Mouse (Mus musculus) urinary bladder, postnatal 36 days (tissue): ENCODE measurements around the gene Rbm7.
A peak's percentile ranks its signal among the peaks of the same experiment; 100 is the strongest.
"Not testable (repeated sequence)": the region's sequence is repeated elsewhere in the genome, so short reads cannot be mapped to it uniquely, and the experiment has no call there.

ENCODE experiments used
- DNase-seq, 2 experiments: peaks; one replicate each; pipeline ENCODE4 v3.0.0; 2022; ENCODE audit warnings: low spot score in 2 of 2, mixed read lengths in 1 of 2

Gene Rbm7

DNA sequence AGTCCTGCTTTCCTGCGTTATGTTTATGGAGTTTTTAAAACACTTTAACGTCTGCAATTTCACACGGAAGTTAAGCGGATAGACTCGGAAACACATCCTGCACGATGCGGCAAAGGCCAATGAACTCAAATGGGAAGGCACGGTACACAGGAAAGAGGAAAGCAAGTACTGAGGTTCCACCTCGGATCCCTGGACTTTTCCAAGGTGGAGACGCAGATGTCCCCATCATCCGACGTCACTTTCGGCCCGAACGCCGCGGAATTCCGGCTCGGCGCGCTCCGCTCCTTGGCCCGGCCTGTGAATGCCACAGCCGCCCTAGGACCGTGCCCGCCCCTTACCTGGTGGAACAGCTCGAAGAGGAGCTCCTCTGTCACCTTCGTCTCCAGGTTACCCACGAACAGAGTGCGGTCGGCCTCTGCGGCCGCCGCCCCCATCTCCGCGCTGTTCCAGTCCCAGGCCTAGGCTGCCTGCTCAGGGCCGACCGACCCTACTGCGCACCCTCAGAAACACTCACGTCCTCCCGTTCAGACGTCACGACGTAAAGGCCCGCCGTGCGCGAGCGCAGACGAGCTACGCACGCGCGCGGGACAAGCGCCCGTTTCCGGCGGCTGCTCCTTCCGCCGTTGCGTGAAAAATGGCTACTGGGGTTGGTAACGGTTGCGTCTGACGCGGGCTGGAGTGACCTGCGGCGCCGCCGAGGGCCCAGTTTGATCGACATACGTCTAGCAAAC lies at the start of gene Rbm7, which contains the start of gene Gm5617:
Gene Rbm7, minus strand, starts transcription at position 483 of the 731 bp plus-strand sequence.
Gene Gm5617, plus strand, starts transcription at position 626 of the 731 bp plus-strand sequence.
- peak; percentile 87 to 94 for DNase-seq

DNA sequence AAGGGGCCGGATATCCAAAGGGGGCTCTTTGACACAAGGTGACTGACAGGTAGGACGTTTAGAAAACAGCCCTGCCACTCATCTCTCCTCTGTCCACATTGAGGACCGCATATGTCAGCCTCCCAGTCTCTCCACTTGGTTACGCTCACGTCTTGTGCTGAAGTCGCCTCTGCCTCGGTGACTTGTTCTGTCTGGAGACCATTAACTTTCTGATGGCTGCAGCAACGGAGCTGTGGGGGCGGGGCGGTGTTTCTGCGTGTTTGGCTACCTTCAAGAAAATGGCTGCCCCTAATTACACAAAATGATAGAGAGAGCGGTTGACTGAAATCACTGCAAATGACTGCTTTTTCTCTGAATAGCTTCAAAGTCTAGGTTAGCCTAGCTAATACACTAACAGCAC lies 43.6 kb upstream of the Rbm7 start:
- DNase-seq, result no peak

DNA sequence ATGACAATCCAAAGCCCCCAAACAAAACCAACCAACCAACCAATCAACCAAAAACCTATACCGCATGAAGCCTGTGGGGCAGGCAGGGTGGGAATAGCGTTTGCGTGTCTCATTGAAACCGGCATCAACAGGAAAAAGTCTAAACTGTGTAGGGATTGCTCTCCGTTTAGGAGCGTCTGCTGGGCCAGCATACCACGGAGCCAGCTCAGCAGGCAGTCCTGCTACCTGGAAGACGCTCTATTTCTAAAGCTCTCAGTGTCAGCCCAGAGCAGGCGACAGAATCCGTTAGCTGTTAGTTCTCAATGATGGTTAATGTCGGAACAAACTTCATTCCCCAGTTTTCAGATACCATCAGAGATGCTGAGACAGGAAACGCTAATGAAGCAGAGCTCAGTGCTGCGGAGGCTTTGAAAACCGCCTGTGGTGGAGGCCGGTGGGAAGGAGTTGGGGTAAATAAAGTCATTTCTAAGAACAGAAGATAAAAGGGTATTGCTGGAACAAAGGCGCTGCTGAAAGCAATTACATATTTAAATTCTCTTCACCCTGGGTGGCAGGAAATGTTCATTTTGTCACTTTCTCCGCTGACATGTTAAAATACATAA lies 43.0 kb upstream of the Rbm7 start:
- no peak for DNase-seq

- not testable (repeated sequence) for DNase-seq
These were observed 42.5 kb upstream of the Rbm7 start for GRCm38 (mm10) chr9:48537616-48538015.

GRCm38 (mm10) chr9:48536414-48536813 lies 41.3 kb upstream of the Rbm7 start:
- no peak for DNase-seq

DNA sequence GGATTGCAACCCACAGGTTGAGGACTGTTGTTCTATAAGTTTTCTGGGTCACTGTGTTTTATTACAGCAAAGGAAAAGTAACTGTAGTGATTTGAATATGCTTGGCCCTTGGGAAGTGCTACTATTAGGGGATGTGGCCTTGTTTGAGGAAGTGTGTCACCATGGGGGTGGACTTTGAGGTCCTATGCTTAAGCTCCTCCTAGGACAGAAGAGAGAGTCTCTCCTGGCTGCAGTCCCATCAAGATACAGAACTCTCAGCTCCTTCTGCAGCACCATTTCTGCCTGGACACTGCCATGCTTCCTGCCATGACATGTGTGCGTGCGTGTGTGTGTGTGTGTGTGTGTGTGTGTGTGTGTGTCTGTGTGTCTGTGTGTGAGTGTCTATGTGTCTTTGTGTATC lies 37.6 kb upstream of the Rbm7 start:
- no peak for DNase-seq

GRCm38 (mm10) chr9:48532203-48532602 lies 37.1 kb upstream of the Rbm7 start:
- DNase-seq, result no peak

DNA sequence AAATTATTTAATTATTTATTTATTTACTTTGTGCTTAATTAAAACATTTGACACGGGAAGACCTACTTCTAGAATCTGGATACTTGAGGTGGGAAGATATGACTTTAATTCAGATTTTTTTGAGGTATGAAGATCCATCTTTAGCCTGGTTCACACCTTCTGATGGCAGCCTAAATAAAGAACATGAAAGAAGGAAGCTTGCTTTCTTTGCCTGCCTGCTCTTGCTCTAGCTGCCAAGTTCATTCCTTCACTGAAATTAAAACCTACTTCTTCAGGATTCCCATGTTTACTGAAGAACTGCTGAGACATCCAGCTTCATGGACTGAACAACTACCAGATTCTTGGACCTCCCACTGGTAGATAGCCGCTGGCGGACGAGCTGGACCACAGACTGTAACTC lies 36.2 kb upstream of the Rbm7 start:
- no peak for DNase-seq

DNA sequence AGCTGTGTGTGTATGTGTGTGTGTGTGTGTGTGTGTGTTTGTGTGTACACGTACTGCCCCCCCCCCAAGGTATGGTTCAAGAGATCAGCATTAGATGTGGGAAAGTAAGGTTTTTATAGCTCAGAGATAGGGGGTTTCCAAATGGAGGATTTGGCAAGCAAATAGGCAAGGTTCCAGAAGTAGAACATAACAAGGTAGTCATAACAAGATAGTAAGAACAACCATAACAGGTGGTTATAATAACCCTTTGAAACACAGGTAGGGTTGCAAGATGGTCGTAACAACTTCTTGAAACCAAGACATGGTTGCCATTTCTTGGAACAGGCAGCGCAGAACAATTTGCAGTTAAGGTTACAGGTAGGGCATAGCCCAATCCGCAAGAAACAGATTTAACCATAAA lies 31.4 kb upstream of the Rbm7 start:
- no peak for DNase-seq

DNA sequence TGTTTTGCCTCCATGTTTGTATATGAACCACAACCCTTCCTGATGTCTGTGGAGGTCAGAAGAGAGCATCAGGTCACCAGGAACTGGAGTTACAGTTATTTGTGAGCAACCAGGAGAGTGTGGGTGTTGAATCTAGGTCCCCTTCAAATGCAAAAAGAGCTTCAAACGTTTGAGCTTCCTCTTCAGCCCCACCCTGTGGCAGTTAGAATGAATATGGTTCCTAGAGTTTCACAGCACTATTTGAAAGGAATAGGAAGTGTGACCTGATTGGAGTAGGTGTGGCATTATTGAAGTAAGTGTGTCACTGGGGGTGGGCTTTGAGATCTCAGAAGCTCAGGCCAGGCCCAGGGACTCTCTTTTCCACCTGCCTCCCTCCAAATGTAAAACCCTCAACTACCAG lies 30.5 kb upstream of the Rbm7 start:
- no peak for DNase-seq

DNA sequence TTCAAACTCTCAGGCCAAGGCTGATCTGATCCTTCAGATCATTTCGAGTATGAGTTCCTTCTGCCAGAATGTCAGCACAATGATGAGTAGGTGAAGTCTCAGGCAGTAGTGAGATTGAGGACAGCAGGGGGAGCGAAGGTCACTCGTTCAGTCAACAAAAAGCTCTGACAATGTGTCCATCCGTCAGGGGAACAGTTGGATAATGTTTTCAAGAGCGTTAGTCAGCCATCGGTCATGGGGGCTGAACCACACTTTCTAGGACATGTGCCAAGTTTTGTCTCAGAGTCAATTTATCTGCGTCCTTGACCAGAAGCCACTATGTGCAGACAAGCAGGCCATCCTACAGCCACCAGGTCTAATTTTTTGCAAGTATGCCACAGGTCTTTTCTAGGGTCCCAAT lies 25.3 kb upstream of the Rbm7 start:
- not testable (repeated sequence) for DNase-seq

DNA sequence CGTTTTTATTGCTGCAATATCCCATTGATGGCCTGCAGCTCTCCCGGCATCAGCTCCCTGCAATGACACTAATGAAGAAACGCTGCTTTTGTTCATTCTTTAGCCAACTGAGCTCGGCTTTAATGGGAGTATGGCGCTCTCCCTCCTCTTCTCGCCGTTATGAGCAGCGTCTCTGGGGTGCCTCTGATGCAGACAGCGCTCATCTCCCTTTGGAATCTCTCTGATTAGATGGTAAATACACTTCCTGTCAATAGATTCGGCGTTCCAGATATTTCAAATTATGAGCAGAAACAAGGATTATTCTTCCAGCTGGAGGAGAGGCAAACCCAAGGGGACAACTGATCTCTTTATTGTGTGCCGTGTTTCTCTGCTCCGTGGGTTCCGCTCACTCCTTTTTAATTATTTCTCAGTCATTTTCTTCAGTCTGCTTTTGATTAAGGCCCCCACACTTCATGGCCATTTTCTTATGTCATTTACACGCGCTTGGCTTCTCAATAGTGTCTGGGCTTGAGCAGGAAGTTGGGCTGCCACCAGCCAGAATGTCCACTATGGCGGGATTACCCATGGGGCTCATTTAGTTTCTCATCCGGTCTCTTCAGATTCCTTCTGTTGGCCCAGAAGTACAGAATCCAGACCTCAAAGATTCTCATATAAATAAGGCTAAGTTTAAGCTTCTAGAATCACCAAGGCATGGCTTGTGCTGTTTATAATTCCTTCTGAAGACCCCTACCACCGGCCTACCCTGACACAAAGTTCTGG lies 22.5 kb upstream of the Rbm7 start:
- DNase-seq, result no peak

DNA sequence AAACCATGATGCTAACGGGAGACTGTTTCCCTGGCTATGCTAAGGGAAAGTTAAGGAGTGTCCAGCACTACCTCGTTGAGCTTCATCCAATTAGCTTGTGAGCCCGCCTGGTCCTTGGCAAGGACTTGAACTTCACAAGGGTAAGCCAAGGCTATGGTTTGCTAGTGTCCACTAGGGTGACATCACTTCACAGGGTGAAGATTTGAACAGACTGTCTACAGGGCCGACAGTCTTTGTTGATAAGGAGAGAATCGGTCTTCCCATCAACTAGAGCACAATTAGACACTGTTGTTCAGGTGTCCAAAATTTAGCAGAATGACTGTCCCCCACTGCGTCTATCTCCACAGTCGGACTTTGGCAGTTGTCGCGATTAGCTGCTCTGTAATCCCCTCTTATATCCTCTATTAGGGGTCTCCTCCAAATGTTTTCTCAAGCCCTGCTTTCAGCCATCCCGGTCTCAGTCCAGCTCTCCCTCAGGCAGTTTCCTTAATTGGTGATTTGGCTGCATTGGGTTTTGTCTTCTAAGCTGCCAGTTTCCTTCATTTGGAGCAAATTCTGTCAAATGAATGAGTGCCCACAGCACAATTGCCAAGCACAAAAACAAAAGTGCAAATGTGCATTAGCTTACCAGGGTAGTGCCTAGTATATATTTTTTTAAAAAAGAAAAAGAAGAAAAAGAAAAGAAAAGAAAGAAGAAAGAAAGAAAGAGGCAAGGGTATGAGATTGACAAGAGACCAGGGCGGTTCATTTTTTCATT lies 21.7 kb upstream of the Rbm7 start:
- DNase-seq, result no peak

GRCm38 (mm10) chr9:48515332-48515731 lies 20.2 kb upstream of the Rbm7 start:
- no peak for DNase-seq

- DNase-seq, result no peak
These were observed 15.0 kb upstream of the Rbm7 start for GRCm38 (mm10) chr9:48510134-48510533.

- DNase-seq, result no peak
These were observed 9.8 kb upstream of the Rbm7 start for GRCm38 (mm10) chr9:48504741-48505365.

- no peak for DNase-seq
These were observed 7.9 kb upstream of the Rbm7 start for GRCm38 (mm10) chr9:48503001-48503400.

- DNase-seq, result no peak
These were observed 6.1 kb upstream of the Rbm7 start for GRCm38 (mm10) chr9:48501192-48501591.

- DNase-seq, result no peak
These were observed 441 bp upstream of the Rbm7 start for GRCm38 (mm10) chr9:48495548-48495932.

GRCm38 (mm10) chr9:48481214-48482134 lies 13.6 kb downstream of the Rbm7 start:
- no peak for DNase-seq
